Mouse (Mus musculus): ENCODE data around the gene Mbd4.

The Mbd4 gene

GRCm38 (mm10) chr6:115808488-115809231 lies 44.5 kb downstream of the Mbd4 start, which contains the start of gene Rpl32:
Gene Rpl32, minus strand, starts transcription at chr6:115808747.
- DNase-seq: peak; percentile 89

GRCm38 (mm10) chr6:115808196-115808487 lies 45.0 kb downstream of the Mbd4 start:
- no peak for DNase-seq

GRCm38 (mm10) chr6:115807464-115808195 lies 45.5 kb downstream of the Mbd4 start:
- no peak for DNase-seq

- no peak for DNase-seq
Measured at GRCm38 (mm10) chr6:115804432-115805192, 48.6 kb downstream of the Mbd4 start.

- peak; percentile 84 for DNase-seq
Measured at GRCm38 (mm10) chr6:115803541-115804382, 49.4 kb downstream of the Mbd4 start.

GRCm38 (mm10) chr6:115801811-115802210 lies 51.4 kb downstream of the Mbd4 start:
- DNase-seq: no peak

GRCm38 (mm10) chr6:115792691-115793215 lies 60.4 kb downstream of the Mbd4 start:
- DNase-seq: no peak

GRCm38 (mm10) chr6:115791842-115792686 lies 61.1 kb downstream of the Mbd4 start:
- peak; percentile 82 for DNase-seq

GRCm38 (mm10) chr6:115791016-115791415 lies 62.2 kb downstream of the Mbd4 start:
- no peak for DNase-seq

All from cerebellum, adult 9-10 months (tissue).